Mouse (Mus musculus) embryonic facial prominence, embryonic 13.5 days (tissue): Measurements from ENCODE around the gene Pard3. TPM values are rescaled to one million over a fixed set of nuclear protein-coding genes. Genes with fewer than 3 reads are reported as not detected.
A peak's percentile ranks its signal among the peaks of the same experiment; 100 is the strongest.

Experiments
- ATAC-seq: fragments of 200-750 bp; cut with Nextera tagmentation; 2 replicates; pipeline ENCODE4 v1.8.0; 2017; ENCODE audit warnings: low read depth; ENCODE audit not compliant: insufficient number of reproducible peaks, insufficient read depth, low FRiP score, low TSS enrichment
- H3K27ac ChIP-seq: fragments of 300-500 bp; sonication (generic); 2 replicates; pipeline ENCODE4 v1.5.1; 2015; ENCODE audit warnings: moderate library complexity, mild to moderate bottlenecking, inconsistent platforms
- H3K27me3 ChIP-seq: fragments of 300-500 bp; sonication (generic); 2 replicates; pipeline ENCODE4 v1.6.1; 2015; ENCODE audit warnings: mild to moderate bottlenecking, inconsistent platforms
- H3K36me3 ChIP-seq: fragments of 300-500 bp; sonication (generic); 2 replicates; pipeline ENCODE4 v1.6.1; 2015; ENCODE audit warnings: mild to moderate bottlenecking, inconsistent platforms
- H3K4me1 ChIP-seq: fragments of 300-500 bp; sonication (generic); 2 replicates; pipeline ENCODE4 v1.6.1; 2015; ENCODE audit warnings: inconsistent platforms
- H3K4me2 ChIP-seq: fragments of 300-500 bp; sonication (generic); 2 replicates; pipeline ENCODE4 v1.6.1; 2015; ENCODE audit warnings: moderate library complexity, mild to moderate bottlenecking, inconsistent platforms
- H3K4me3 ChIP-seq: fragments of 300-500 bp; sonication (generic); 2 replicates; pipeline ENCODE4 v1.5.1; 2015; ENCODE audit warnings: mild to moderate bottlenecking, inconsistent platforms
- H3K9ac ChIP-seq: fragments of 300-500 bp; sonication (generic); 2 replicates; pipeline ENCODE4 v1.6.1; 2015; ENCODE audit warnings: mild to moderate bottlenecking, inconsistent platforms
- H3K9me3 ChIP-seq: fragments of 300-500 bp; sonication (generic); 2 replicates; pipeline ENCODE4 v1.6.1; 2016; ENCODE audit warnings: inconsistent platforms
- WGBS: fragments of 180-500 bp; shearing (Covaris S2); methylation state at CpG from one replicate; pipeline ENCODE4 v1.1.7; 2015; ENCODE audit warnings: mixed read lengths; 5-methylcytosine and 5-hydroxymethylcytosine counted together
- polyA plus RNA-seq: library from polyadenylated mRNA; unstranded; fragments of >200 nt; fragmentation: Nextera tagmentation; extraction: Ambion mirVana; gene quantifications from 2 replicates; pipeline ENCODE4 v1.2.1, GENCODE M21; 2015

The Pard3 gene
- polyA plus RNA-seq, 1 experiment from 2014 or later: 35.6 TPM

DNA sequence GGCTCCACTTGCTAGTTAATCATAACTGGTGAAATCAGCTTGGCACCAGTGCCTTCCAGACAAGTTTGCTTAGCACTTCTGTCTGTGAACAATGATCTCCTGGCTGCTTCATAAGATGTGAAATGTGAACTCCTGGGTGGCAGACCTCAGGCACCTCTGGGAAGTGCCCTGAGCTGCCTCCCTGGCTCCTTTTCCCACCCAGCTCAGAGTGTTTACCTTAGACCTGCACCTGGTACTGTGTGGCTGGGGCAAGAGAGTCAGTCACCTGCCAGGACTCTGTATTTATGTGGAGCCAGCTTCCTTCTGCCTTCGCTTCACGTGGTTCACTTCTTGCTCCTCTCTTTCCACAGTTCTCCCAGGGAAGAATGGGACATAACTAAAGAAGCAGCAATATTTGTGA lies 77.3 kb downstream of the Pard3 start:
- Histone ChIP-seq H3K4me2 (no peak overlapping the region), H3K4me1 (peaks cover 50% of the 10 kb centered on the region)
- WGBS: 96% methylated on average over 2 of the region's 2 CpGs

DNA sequence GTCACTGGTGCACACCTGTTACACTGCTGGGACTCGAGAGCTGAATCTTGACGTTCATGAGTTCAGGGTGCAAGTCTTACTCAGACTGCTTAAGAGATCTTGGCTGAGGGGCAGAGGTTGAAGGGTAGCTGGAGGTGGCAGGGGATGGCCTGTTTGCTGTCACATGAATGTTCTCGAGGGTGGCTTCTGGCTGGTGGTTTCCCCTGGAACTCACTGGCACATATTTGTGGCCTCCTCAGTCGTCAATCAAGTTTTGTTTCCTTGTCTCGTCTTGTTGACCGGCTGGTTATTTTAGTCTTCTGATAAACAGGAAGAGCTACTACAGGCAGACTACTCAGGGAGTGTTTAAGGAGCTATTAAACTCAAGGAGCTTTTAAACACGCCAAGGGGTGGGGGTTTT lies 79.9 kb downstream of the Pard3 start:
- peaks cover 40% of the 10 kb centered on the region for H3K4me1 ChIP-seq
- H3K4me2 ChIP-seq: no peak overlapping the region
- 41% methylated on average over 7 of the region's 7 CpGs for WGBS
- no peak overlapping the region for H3K9ac ChIP-seq
- H3K27ac ChIP-seq: peak overlapping the region; percentile 11; the same call in 1 of the 2 replicates
- H3K4me3 ChIP-seq: no peak overlapping the region
- no peaks in the 10 kb centered on the region for H3K36me3 ChIP-seq
- ATAC-seq: no peak
- no peaks in the 10 kb centered on the region for H3K9me3 ChIP-seq
- no peaks in the 10 kb centered on the region for H3K27me3 ChIP-seq

More for the DNA sequence above, 77.3 kb downstream of the Pard3 start:
- ATAC-seq: no peak
- H3K9me3 ChIP-seq: no peaks in the 10 kb centered on the region
- H3K36me3 ChIP-seq: no peaks in the 10 kb centered on the region
- no peak overlapping the region for H3K27ac ChIP-seq
- no peak overlapping the region for H3K9ac ChIP-seq
- no peaks in the 10 kb centered on the region for H3K27me3 ChIP-seq
- H3K4me3 ChIP-seq: no peak overlapping the region

DNA sequence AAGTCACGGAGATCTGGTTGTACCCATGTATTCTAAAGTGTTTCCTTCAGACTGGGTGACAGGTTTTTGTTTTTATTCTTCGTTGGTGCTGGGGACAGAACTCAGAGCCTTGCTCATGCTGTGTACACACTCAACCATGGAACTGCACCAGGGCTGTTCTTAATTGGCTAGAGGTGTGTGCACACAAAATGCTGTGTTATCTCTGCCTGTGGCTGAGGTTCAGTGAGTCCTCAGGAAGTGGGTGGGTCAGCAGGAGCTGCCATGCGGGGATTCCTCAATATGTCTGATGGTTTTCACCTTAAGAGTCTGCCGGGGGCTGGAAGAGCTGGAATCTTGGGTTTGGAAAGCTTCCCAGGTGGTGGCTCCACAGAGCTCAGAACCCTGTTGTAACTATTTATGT lies 80.9 kb downstream of the Pard3 start:
- H3K36me3 ChIP-seq: no peaks in the 10 kb centered on the region
- ATAC-seq: no peak
- WGBS: 48% methylated on average over 4 of the region's 4 CpGs

DNA sequence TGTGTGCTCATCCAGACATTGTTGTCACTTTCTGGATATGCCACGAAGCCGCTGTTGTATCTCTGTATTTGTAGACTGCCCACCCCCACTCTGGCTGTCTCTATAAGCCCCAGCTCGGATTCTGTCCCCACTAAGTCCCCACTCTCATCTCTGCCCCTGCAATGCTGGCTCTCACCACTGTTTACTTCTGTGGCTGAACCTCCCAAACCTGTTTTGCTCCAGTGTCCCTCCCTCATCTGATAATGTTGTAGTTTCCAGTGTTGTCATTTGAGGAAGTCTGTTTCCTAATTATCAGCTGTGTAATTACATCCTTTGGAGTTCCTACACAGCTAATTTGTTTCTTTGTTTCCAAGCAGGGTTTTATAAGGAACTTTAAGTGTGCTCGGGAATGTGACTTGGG lies 81.4 kb downstream of the Pard3 start:
- Histone ChIP-seq H3K9me3 (no peaks in the 10 kb centered on the region), H3K27ac (peak overlapping the region; percentile 62; the same call in 1 of the 2 replicates), H3K4me2 (no peak overlapping the region; the same call in 1 of the 2 replicates), H3K4me3 (no peak overlapping the region), H3K27me3 (no peaks in the 10 kb centered on the region), H3K4me1 (peaks cover 41% of the 10 kb centered on the region), H3K36me3 (no peaks in the 10 kb centered on the region), H3K9ac (no peak overlapping the region)
- no peak for ATAC-seq
- WGBS: 41% methylated on average over 4 of the region's 4 CpGs

More for the DNA sequence above, 80.9 kb downstream of the Pard3 start:
- Histone ChIP-seq H3K4me3 (no peak overlapping the region), H3K27ac (peak overlapping the region; percentile 62; the same call in 1 of the 2 replicates), H3K9ac (no peak overlapping the region), H3K27me3 (no peaks in the 10 kb centered on the region), H3K9me3 (no peaks in the 10 kb centered on the region), H3K4me2 (no peak overlapping the region; the same call in 1 of the 2 replicates), H3K4me1 (peaks cover 41% of the 10 kb centered on the region)

DNA sequence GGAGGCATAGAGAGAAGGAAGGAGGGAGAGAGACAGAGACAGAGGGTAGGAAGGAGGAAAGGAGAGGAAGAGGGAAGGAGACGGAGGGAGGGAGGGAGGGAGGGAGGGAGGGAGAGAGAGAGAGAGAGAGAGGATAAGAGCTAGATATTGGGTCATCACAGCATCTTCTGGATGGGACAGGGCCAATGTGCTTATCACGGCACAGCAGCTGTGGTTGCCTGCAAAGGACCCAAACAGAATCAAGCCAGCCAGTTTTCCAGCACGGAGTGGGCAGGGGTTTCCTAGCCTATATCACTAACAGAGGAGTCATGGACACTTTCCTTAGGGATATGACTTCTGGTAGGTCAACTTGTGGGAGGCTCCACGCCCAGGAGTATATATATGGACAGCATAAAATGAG lies 82.4 kb downstream of the Pard3 start:
- Histone ChIP-seq H3K9ac (no peak overlapping the region), H3K4me1 (peaks cover 41% of the 10 kb centered on the region), H3K27me3 (no peaks in the 10 kb centered on the region), H3K36me3 (no peaks in the 10 kb centered on the region), H3K27ac (no peak overlapping the region), H3K9me3 (no peaks in the 10 kb centered on the region), H3K4me2 (no peak overlapping the region), H3K4me3 (no peak overlapping the region)
- WGBS: 68% methylated on average over 4 of the region's 4 CpGs
- no peak for ATAC-seq

DNA sequence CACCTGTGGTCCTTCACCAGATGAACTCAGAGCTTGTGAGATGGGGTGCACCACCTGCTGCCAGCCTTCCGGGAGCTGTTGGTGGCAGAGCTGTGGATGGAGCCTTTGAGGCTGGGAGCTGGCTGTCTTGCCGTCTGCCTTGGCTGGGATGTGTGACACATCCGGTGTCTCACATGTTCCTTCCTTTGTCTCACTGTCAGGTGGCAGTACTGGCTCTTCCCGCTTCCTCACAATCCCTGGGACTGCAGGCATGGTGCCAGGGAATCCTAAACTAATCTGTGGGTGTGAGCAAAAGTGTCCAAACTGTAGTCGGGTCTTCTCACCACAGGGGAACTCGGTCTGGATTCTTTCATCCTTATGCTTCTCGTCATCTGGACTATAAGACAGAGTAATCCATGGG lies 85.1 kb downstream of the Pard3 start:
- ATAC-seq: no peak
- Histone ChIP-seq H3K27me3 (no peaks in the 10 kb centered on the region), H3K4me3 (no peak overlapping the region), H3K36me3 (no peaks in the 10 kb centered on the region), H3K4me2 (no peak overlapping the region), H3K9ac (no peak overlapping the region), H3K9me3 (no peaks in the 10 kb centered on the region), H3K27ac (no peak overlapping the region), H3K4me1 (peaks cover 30% of the 10 kb centered on the region)
- WGBS: 77% methylated on average over 7 of the region's 7 CpGs

DNA sequence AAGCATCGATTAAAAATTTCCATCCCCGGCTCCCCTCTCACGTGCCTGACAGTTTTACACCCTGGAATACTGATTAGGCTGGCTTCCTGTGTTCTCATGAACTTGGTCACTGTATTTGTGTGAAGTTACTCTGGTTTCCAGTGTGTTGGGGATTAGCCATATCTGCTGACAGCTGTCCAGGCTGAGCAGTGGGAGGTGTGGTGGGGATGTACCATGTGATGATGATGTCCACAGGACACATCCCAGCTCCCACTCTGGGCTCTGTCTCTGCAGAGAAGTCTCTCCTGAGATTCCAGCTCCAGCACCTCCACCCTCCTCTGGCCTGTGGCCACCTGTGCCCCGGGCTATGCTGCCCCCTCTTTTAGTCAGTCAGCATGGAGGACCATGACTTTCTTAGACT lies 87.0 kb downstream of the Pard3 start:
- Histone ChIP-seq H3K4me1 (peaks cover 15% of the 10 kb centered on the region), H3K4me3 (no peak overlapping the region), H3K36me3 (no peaks in the 10 kb centered on the region), H3K9me3 (no peaks in the 10 kb centered on the region), H3K27ac (no peak overlapping the region), H3K27me3 (no peaks in the 10 kb centered on the region), H3K4me2 (no peak overlapping the region), H3K9ac (no peak overlapping the region)
- no peak for ATAC-seq
- WGBS: 86% methylated on average over 4 of the region's 4 CpGs

DNA sequence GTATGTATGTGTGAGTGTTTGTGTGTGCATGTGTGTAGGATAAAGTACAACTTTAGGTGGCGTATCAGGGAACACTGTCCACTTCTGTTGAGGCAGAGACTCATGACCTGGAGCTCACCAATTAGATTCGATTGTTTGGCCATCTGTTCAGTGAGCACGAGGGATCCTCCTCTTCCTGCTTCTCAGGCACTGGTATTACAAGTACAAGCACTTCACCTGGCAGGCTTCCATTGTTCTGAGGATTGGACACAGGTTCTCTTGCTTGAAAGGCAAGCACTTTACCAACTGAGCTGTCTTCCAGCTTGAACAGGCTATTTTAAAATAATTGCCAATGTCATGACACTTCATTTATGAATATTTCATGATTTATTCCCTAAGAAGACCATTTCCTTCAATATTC lies 88.0 kb downstream of the Pard3 start:
- H3K36me3 ChIP-seq: no peaks in the 10 kb centered on the region
- WGBS: 68% methylated on average over 3 of the region's 3 CpGs
- no peak for ATAC-seq
- H3K9me3 ChIP-seq: no peaks in the 10 kb centered on the region
- no peaks in the 10 kb centered on the region for H3K27me3 ChIP-seq
- no peak overlapping the region for H3K4me3 ChIP-seq
- no peak overlapping the region for H3K4me2 ChIP-seq
- H3K27ac ChIP-seq: no peak overlapping the region
- peaks cover 13% of the 10 kb centered on the region for H3K4me1 ChIP-seq
- H3K9ac ChIP-seq: no peak overlapping the region

DNA sequence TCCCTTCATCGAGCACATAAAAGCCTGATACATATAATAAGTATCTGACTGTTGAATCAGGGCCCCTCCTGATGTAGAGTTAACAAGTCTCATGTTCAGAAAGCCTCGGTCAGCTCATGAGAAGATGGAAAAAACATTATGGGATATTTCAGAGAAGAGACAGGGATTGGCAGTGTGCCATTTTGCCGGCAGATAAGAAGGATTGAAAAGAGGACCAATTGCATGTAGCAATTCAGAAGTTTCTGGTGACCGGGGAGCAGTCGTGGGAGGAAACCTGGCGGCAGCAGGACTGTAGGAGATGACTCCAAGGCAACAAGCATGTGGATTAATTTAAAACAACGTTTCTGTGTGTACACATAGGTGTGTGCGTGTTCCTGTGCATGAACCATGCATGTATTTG lies 93.4 kb downstream of the Pard3 start:
- peaks cover 7% of the 10 kb centered on the region; the same call in 1 of the 2 replicates for H3K36me3 ChIP-seq
- H3K4me1 ChIP-seq: peaks cover 17% of the 10 kb centered on the region
- ATAC-seq: no peak
- H3K27me3 ChIP-seq: no peaks in the 10 kb centered on the region
- no peak overlapping the region for H3K27ac ChIP-seq
- no peak overlapping the region for H3K9ac ChIP-seq
- no peaks in the 10 kb centered on the region for H3K9me3 ChIP-seq
- WGBS: 71% methylated on average over 8 of the region's 8 CpGs
- H3K4me2 ChIP-seq: no peak overlapping the region
- H3K4me3 ChIP-seq: no peak overlapping the region

DNA sequence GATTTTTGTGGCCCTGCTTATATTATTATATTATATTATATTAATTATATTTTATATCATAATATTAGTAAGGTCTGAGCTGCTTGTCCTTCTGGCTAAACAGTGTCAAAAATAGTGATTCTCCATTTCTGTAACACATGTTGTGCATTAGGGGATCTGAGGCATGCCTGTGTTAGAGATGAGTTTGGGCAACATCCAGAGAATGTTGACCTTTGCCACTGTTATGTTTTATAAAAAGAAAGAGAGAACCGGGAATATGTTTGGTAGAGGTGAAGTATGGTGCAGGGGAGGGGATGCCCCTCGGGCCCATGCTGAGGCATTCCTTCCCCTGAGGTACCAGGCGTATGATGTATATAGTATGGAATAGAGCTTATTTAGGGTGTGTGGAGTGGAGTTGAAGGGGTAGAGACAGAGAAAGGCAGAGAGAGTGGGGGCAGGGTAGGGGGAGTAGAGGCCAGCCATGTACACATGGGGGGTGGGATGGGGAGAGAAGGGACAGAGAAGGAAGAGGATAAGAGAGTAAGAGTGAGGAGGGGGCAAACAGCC lies 95.8 kb downstream of the Pard3 start:
- H3K27ac ChIP-seq: no peak overlapping the region
- H3K9ac ChIP-seq: no peak overlapping the region
- no peak overlapping the region for H3K4me2 ChIP-seq
- no peaks in the 10 kb centered on the region for H3K27me3 ChIP-seq
- peaks cover 17% of the 10 kb centered on the region for H3K4me1 ChIP-seq
- 39% methylated on average over 3 of the region's 3 CpGs for WGBS
- no peaks in the 10 kb centered on the region for H3K9me3 ChIP-seq
- H3K4me3 ChIP-seq: no peak overlapping the region
- H3K36me3 ChIP-seq: peaks cover 7% of the 10 kb centered on the region; the same call in 1 of the 2 replicates
- ATAC-seq: no peak

DNA sequence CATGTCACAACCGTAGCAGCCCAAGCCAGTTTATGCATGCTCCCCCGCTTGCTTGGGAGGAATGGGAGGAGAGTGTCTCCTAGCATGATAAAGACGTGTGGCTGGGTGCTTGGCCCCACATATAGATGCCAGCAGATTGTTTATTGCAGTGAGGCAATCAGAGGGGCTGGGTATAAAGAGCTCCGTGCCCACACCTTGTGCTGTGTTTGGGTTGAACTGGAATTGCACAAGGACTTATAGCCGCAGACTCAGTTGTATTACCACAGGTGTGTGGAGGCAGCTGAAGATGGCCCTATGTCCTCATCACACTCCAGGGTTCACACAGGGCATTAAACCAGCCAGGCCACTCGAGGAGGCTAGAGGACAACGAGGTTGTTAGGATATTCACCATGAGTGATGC lies 98.2 kb downstream of the Pard3 start:
- Histone ChIP-seq H3K9ac (no peak overlapping the region), H3K4me1 (peaks cover 17% of the 10 kb centered on the region), H3K27me3 (no peaks in the 10 kb centered on the region), H3K27ac (no peak overlapping the region), H3K9me3 (no peaks in the 10 kb centered on the region), H3K4me3 (no peak overlapping the region), H3K36me3 (peaks cover 10% of the 10 kb centered on the region; the same call in 1 of the 2 replicates), H3K4me2 (no peak overlapping the region)
- 89% methylated on average over 7 of the region's 7 CpGs for WGBS
- ATAC-seq: no peak

DNA sequence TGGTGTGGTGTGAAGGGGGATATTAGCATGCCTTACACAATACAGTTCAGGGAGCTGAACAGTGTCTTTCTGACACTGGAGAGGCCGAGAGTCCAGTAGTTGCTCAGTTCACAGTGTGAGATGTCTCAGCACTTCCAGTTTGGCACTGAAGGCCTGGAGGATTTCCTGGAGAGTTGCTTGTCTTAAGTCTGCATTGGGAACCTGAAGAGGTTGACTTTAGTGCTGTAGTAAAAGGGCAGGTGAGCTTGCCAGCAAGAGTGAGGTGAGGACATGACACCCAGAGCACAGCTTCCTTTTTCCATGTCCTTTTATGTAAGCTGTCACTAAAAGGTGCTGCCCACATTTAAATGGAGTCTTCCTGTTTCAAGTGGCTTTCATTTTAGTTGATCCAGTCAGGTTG lies 99.1 kb downstream of the Pard3 start:
- Histone ChIP-seq H3K4me2 (no peak overlapping the region), H3K36me3 (peaks cover 10% of the 10 kb centered on the region; the same call in 1 of the 2 replicates), H3K4me3 (no peak overlapping the region), H3K9me3 (no peaks in the 10 kb centered on the region), H3K9ac (no peak overlapping the region), H3K4me1 (peaks cover 13% of the 10 kb centered on the region), H3K27me3 (no peaks in the 10 kb centered on the region), H3K27ac (no peak overlapping the region)
- 77% methylated on average over 1 of the region's 1 CpGs for WGBS
- ATAC-seq: no peak
